Mouse (Mus musculus) intestine, embryonic 16.5 days (tissue): ENCODE measurements around the gene Ttc19. TPM values are rescaled to one million over a fixed set of nuclear protein-coding genes. Genes with fewer than 3 reads are reported as not detected.
"Not testable (repeated sequence)": the region's sequence is repeated elsewhere in the genome, so short reads cannot be mapped to it uniquely, and the experiment has no call there.

ENCODE experiments used
- ATAC-seq: fragments of 200-750 bp; cut with Nextera tagmentation; 2 replicates; pipeline ENCODE4 v1.8.0; 2017; ENCODE audit warnings: moderate TSS enrichment, moderate library complexity
- H3K27ac ChIP-seq: fragments of 300-500 bp; sonication (generic); 2 replicates; pipeline ENCODE4 v1.5.1; 2014; ENCODE audit warnings: mild to moderate bottlenecking, low read length
- H3K27me3 ChIP-seq: fragments of 300-500 bp; sonication (generic); replicated peaks from 2 replicates; pipeline ENCODE4 v1.6.1; 2014; ENCODE audit warnings: low read length, control low read depth, mixed read lengths; ENCODE audit not compliant: control insufficient read depth, insufficient read depth
- H3K36me3 ChIP-seq: fragments of 300-500 bp; sonication (generic); 2 replicates; pipeline ENCODE4 v1.6.1; 2014; ENCODE audit warnings: low read length, control low read depth; ENCODE audit not compliant: control insufficient read depth, insufficient read depth
- H3K4me1 ChIP-seq: fragments of 300-500 bp; sonication (generic); 2 replicates; pipeline ENCODE4 v1.6.1; 2014; ENCODE audit warnings: low read length, control low read depth, mixed read lengths; ENCODE audit not compliant: control insufficient read depth, insufficient read depth
- H3K4me2 ChIP-seq: fragments of 300-500 bp; sonication (generic); 2 replicates; pipeline ENCODE4 v1.6.1; 2014; ENCODE audit warnings: low read depth, low read length, control low read depth
- H3K4me3 ChIP-seq: fragments of 300-500 bp; sonication (generic); 2 replicates; pipeline ENCODE4 v1.5.1; 2014; ENCODE audit warnings: mild to moderate bottlenecking, low read length
- H3K9ac ChIP-seq: fragments of 300-500 bp; sonication (generic); 2 replicates; pipeline ENCODE4 v1.6.1; 2014; ENCODE audit warnings: low read depth, low read length
- H3K9me3 ChIP-seq: fragments of 300-500 bp; sonication (generic); 2 replicates; pipeline ENCODE4 v1.6.1; 2016; ENCODE audit warnings: low read length, control low read depth; ENCODE audit not compliant: control insufficient read depth
- WGBS: fragments of 180-500 bp; shearing (Covaris S2); extraction: QIAGEN DNeasy Blood & Tissue Kit; methylation state at CpG from one replicate; pipeline ENCODE4 v1.1.7; 2014; 5-methylcytosine and 5-hydroxymethylcytosine counted together
- polyA plus RNA-seq: library from polyadenylated mRNA; unstranded; fragments of >200 nt; fragmentation: Nextera tagmentation; extraction: Ambion mirVana; gene quantifications from 2 replicates; pipeline ENCODE4 v1.2.1, GENCODE M21; 2015

Gene Ttc19
- polyA plus RNA-seq, 1 experiment from 2014 or later = 13.2 TPM

DNA sequence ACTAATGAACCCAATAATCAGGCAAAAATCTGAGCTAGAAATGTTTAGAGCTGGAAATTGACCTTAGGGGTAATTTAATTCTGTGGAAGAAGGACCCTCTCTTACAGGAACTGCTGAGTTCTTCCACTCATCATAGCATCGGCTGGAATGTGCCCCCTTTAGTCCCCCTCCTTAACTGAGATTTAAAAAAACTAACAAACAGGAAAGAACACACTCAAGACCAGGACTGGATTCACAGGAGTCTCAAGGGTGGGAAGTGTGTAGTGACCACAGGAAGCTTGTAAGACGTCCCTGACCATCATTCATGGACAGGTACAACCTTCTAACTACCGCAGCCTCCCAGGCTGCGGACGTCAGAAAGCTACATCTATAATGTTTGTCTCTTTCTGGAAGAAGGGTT, 10.4 kb upstream of the Ttc19 start:
- Histone ChIP-seq H3K36me3 (no peaks in the 10 kb centered on the region), H3K9me3 (no peaks in the 10 kb centered on the region), H3K27ac (no peak overlapping the region), H3K4me2 (no peak overlapping the region), H3K9ac (no peak overlapping the region), H3K27me3 (no peaks in the 10 kb centered on the region), H3K4me1 (0 out of 2 replicates have a peak, but pooled peaks cover 5% of the 10 kb centered on the region), H3K4me3 (no peak overlapping the region)
- ATAC-seq = no peak
- WGBS = 49% methylated on average over 5 of the region's 5 CpGs

DNA sequence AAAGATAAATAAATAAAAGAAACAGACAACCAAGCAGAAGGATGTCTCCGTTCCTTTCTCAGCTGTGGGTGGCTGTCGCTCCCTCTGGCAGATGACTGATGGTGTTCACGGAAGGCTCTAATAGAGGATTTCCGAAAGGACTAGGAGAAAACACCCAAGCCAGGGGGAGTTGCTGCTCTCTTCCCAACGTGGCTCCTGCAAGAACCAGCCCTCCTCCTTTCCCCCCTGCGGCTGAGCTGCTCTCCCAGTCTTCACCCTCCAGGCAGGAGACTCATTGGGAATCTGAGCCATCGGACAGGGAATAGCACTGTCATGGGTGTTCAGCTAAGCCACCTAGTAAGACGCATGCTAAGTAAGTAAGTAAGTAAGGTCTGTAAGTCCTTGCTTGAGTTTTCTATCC, 4.2 kb upstream of the Ttc19 start:
- H3K27ac ChIP-seq = no peak overlapping the region
- no peaks in the 10 kb centered on the region for H3K27me3 ChIP-seq
- H3K4me1 ChIP-seq = 0 out of 2 replicates have a peak, but pooled peaks cover 4% of the 10 kb centered on the region
- no peak for ATAC-seq
- no peak overlapping the region for H3K9ac ChIP-seq
- no peaks in the 10 kb centered on the region for H3K9me3 ChIP-seq
- H3K36me3 ChIP-seq = no peaks in the 10 kb centered on the region
- no peak overlapping the region for H3K4me2 ChIP-seq
- no peak overlapping the region for H3K4me3 ChIP-seq
- 45% methylated on average over 8 of the region's 8 CpGs for whole genome bisulfite sequencing

DNA sequence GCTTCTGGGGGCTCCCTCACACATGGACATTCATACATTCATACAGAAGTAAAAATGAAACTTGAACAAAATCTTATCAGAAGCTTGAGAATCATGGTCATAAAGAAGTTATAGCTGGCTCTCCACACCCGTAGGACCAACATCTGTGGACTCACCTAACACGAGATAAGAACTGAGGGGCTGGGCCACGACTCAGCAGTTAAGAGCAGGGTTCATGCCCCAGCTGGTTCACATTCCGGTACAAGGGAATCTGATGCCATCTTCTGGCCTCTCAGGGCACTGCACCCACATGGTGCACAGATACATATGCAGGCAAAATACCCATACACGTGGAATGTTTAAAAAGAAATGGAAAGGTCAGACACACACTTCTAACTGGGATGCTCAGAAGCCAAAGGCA, 3.2 kb upstream of the Ttc19 start:
- H3K27ac ChIP-seq = 0 out of 2 replicates have a peak overlapping the region, but pooled peaks have one; percentile 17
- ATAC-seq = peak; percentile 82
- 16% methylated on average over 5 of the region's 5 CpGs for WGBS

DNA sequence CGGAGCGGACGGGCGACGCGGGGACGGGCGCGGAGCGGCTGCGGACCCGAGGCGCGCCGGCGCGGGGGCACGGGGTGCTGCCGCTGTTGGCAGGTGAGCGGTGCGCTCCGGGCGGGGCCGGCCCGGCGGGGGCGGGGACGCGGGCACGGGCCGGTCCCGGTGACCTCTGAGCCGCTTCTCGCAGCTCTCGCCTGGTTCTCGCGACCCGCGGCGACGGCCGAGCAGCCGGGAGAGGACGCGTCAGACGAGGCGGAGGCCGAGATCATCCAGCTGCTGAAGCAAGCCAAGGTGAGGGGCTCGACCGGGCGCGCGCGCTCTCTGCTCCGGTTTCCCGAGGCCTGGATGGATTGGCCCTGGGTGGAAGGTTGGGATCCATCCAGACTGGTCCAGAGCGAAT, 326 bp downstream of the Ttc19 start:
- H3K9ac ChIP-seq = peak overlapping the region; percentile 87
- WGBS = under 1% methylated on average over 57 of the region's 57 CpGs
- H3K4me3 ChIP-seq = peak overlapping the region; percentile 91
- peak; percentile 85 for ATAC-seq
- H3K27me3 ChIP-seq = no peaks in the 10 kb centered on the region
- H3K4me2 ChIP-seq = peak overlapping the region; percentile 85
- peaks cover 4% of the 10 kb centered on the region; the same call in 1 of the 2 replicates for H3K36me3 ChIP-seq
- H3K9me3 ChIP-seq = no peaks in the 10 kb centered on the region
- peak overlapping the region; percentile 89 for H3K27ac ChIP-seq
- H3K4me1 ChIP-seq = 0 out of 2 replicates have a peak, but pooled peaks cover 6% of the 10 kb centered on the region

More for the DNA sequence above, 3.2 kb upstream of the Ttc19 start:
- Histone ChIP-seq H3K4me2 (no peak overlapping the region), H3K4me3 (no peak overlapping the region), H3K4me1 (0 out of 2 replicates have a peak, but pooled peaks cover 6% of the 10 kb centered on the region), H3K27me3 (no peaks in the 10 kb centered on the region), H3K9me3 (no peaks in the 10 kb centered on the region), H3K36me3 (no peaks in the 10 kb centered on the region), H3K9ac (no peak overlapping the region)

DNA sequence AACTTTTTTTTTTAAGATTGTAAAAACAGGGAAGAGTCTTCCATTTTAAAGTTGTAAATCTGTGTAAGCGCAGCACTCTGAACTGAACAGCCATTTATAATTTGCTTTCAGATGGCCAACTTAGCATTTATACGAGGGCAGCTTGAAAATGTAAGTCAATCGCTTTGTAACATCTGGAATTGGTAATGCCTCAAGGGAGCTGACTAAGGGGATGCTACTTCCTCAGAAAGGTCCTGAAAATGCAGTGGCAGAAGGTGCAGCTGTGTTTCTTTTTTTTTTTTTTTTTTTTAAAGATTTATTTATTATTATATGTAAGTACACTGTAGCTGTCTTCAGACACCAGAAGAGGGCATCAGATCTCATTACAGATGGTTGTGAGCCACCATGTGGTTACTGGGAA, 2.7 kb downstream of the Ttc19 start:
- H3K9ac ChIP-seq, H3K4me1 ChIP-seq, H3K27ac ChIP-seq, H3K4me3 ChIP-seq, H3K4me2 ChIP-seq, H3K27me3 ChIP-seq, H3K9me3 ChIP-seq, H3K36me3 ChIP-seq, ATAC-seq: not testable (repeated sequence)
- WGBS = 88% methylated on average over 3 of the region's 3 CpGs

DNA sequence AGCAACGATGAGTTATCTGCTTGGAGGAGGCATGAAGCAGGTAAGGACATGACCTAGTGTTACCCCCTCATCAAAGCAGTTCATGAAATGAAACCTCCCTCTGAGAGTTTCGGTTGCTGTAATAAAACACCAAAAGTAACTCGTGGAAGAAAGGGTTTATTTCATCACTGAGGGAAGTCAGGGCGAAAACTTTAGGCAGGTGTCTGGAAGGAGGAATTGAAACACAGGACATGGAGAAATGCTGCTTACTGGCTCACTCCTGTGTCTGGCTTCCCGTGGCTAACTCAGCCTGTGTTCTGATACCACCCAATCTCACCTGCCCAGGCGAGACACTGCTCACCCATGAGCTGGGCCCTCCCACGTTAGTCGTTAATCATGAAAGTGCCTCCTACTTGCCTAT, 3.7 kb downstream of the Ttc19 start:
- 0 out of 2 replicates have a peak, but pooled peaks cover 6% of the 10 kb centered on the region for H3K4me1 ChIP-seq
- ATAC-seq = no peak
- WGBS = 89% methylated on average over 8 of the region's 8 CpGs
- peaks cover 6% of the 10 kb centered on the region; the same call in 1 of the 2 replicates for H3K36me3 ChIP-seq
- H3K27me3 ChIP-seq = no peaks in the 10 kb centered on the region
- H3K4me3 ChIP-seq = no peak overlapping the region
- no peak overlapping the region for H3K27ac ChIP-seq
- no peaks in the 10 kb centered on the region for H3K9me3 ChIP-seq
- no peak overlapping the region for H3K4me2 ChIP-seq
- H3K9ac ChIP-seq = no peak overlapping the region

DNA sequence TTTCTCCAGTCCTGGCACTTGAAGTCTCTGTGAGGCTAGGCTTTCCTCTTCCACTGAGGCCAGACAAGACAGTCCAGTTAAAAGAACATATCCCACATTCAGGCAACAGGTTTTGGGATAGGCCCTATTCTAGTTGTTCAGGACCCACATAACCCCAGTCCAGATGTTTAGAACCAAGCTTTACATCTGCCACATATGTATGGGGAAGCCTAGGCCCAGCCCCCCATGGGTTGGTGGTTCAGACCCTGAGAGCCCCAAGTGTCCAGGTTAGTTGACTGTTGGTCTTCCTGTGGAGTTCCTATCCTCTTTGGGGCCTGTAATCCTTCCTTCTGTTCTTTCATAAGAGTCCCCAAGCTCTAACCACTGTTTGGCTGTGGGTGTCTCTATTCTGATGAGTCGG, 6.4 kb downstream of the Ttc19 start:
- H3K27ac ChIP-seq = no peak overlapping the region
- no peak overlapping the region for H3K9ac ChIP-seq
- 94% methylated on average over 1 of the region's 1 CpGs for WGBS
- H3K4me1 ChIP-seq = no peaks in the 10 kb centered on the region
- no peaks in the 10 kb centered on the region for H3K27me3 ChIP-seq
- H3K36me3 ChIP-seq = peaks cover 6% of the 10 kb centered on the region; the same call in 1 of the 2 replicates
- no peak overlapping the region for H3K4me2 ChIP-seq
- no peaks in the 10 kb centered on the region for H3K9me3 ChIP-seq
- ATAC-seq = no peak
- H3K4me3 ChIP-seq = no peak overlapping the region

DNA sequence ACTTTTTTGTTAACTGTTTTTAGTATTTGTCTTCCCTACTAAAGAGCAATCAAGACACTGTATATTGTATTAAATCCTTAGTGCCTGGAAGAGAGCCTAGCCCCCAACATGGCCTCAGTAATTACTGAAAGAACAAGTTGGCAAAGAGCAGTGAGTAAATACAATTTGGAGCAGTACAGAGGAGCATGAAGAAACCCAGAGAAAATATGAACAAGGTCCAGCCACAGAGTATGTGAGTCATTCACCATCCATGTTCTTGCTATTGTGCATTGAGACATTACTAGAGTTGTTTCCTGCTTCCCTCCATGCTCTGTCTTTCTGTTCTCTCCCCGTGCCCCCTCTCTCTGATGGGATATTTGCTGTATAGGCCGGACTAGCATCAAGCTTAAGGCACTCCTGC, 12.8 kb downstream of the Ttc19 start:
- no peaks in the 10 kb centered on the region for H3K9me3 ChIP-seq
- H3K4me1 ChIP-seq = no peaks in the 10 kb centered on the region
- WGBS = 83% methylated on average over 2 of the region's 2 CpGs
- no peaks in the 10 kb centered on the region for H3K27me3 ChIP-seq
- no peak overlapping the region for H3K4me3 ChIP-seq
- H3K4me2 ChIP-seq = no peak overlapping the region
- H3K27ac ChIP-seq = no peak overlapping the region
- H3K9ac ChIP-seq = no peak overlapping the region
- ATAC-seq = no peak
- no peaks in the 10 kb centered on the region; the same call in 1 of the 2 replicates for H3K36me3 ChIP-seq

DNA sequence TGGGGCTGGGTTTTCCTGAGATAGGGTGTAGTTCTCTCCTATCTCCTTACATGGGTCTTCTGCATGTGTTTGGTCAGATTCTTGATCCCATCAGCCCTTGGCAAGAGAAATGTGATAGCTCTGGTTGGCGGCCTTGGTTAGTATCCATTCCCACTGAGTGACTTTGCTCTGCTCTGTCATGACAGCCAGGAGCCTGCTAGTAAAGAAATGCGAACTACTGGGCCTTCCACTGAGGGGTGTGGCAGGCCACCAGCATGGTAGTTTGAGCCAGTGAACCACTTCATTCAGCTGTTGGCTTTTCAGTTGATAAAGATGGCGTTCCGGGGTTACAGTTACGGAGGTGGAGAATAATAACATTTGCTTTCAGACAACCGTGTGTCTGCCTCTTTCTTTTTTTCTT, 17.6 kb downstream of the Ttc19 start:
- Histone ChIP-seq H3K27me3 (no peaks in the 10 kb centered on the region), H3K27ac (no peak overlapping the region), H3K9me3 (no peaks in the 10 kb centered on the region), H3K36me3 (no peaks in the 10 kb centered on the region), H3K4me1 (no peaks in the 10 kb centered on the region), H3K4me2 (no peak overlapping the region), H3K9ac (no peak overlapping the region), H3K4me3 (no peak overlapping the region)
- WGBS = 89% methylated on average over 6 of the region's 6 CpGs
- no peak for ATAC-seq

DNA sequence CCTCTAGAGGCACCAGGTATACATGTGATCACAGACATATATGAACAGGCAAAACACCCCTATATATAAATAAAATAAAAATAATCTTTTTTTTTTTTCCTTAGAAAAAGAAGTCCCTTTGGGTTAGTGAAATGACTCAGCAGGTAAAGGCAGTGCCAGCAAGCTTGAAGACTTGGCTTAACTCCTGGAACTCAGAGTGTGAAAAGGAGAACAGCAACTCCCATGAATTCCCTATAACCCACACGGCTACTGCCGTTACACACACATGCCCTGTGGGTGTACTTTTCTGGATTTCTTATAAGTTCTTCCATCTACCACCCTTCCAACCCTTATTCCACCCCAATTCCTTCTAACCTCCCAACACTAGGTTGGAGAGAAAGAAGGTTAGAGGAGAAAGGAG, 24.6 kb downstream of the Ttc19 start:
- H3K4me1 ChIP-seq = no peaks in the 10 kb centered on the region
- 98% methylated on average over 2 of the region's 2 CpGs for WGBS
- no peaks in the 10 kb centered on the region for H3K9me3 ChIP-seq
- H3K9ac ChIP-seq = no peak overlapping the region
- no peak for ATAC-seq
- H3K27me3 ChIP-seq = no peaks in the 10 kb centered on the region
- no peak overlapping the region for H3K4me3 ChIP-seq
- no peak overlapping the region for H3K4me2 ChIP-seq
- no peak overlapping the region for H3K27ac ChIP-seq
- H3K36me3 ChIP-seq = no peaks in the 10 kb centered on the region
